Mouse (Mus musculus): ENCODE results near the gene Zdbf2. TPM values are rescaled to one million over a fixed set of nuclear protein-coding genes. Genes with fewer than 3 reads are reported as not detected.

The Zdbf2 gene
- polyA plus RNA-seq (2015; fragmentation: Illumina TruSeq; extraction: RNeasy Lipid Tissue Mini Kit (QIAGEN cat#74804); ENCODE audit: insufficient read depth, low read depth, low replicate concordance), result 1.1 TPM

DNA sequence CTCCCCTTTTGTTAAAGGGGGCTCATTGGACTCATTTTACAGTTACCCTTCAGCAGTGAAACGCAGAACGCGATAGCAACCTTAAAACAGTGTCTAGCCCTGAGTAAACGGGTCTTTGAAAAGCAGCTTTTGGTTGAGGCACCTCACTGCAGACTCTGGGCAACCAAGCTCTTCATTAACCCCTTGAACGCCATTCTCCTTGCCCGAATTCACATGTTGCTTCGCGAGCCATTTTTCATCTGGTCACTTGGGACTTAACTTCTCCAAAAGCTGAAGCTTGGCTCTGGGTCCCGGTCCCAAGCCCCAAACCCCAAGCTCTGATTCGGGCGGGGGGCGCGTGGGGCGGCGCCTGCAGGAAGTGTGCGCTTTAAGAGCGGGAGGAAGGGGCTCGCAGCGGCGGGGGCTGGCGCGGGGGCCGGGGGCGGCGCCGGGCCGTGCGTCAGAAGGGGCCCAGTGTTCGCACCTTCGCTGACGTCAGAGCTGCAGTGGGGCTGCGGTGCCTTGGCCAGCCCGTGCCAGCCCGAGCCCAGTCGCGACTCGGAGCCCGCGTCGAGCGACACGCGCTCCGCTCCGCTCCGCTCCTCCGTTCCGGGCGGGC is at the start of gene Zdbf2:
TSS of gene Zdbf2 (plus strand) at position 525 of the 598 bp plus-strand sequence.

Other genes starting within 250 kb of the Zdbf2 start
- gene Ino80d, start 158.6 kb upstream of the Zdbf2 start, polyA plus RNA-seq (2015; fragmentation: Illumina TruSeq; extraction: RNeasy Lipid Tissue Mini Kit (QIAGEN cat#74804); ENCODE audit: insufficient read depth, low read depth, low replicate concordance), result 2.8 TPM
- 274 TPM for gene Eef1b2, start 96.4 kb upstream of the Zdbf2 start, polyA plus RNA-seq (2015; fragmentation: Illumina TruSeq; extraction: RNeasy Lipid Tissue Mini Kit (QIAGEN cat#74804); ENCODE audit: insufficient read depth, low read depth, low replicate concordance)
- 20.1 TPM for gene Ndufs1, start 96.4 kb upstream of the Zdbf2 start, polyA plus RNA-seq (2015; fragmentation: Illumina TruSeq; extraction: RNeasy Lipid Tissue Mini Kit (QIAGEN cat#74804); ENCODE audit: insufficient read depth, low read depth, low replicate concordance)
- gene Gpr1, start 58.7 kb upstream of the Zdbf2 start, polyA plus RNA-seq (2015; fragmentation: Illumina TruSeq; extraction: RNeasy Lipid Tissue Mini Kit (QIAGEN cat#74804); ENCODE audit: insufficient read depth, low read depth, low replicate concordance), result not detected
- 1.2 TPM for gene Adam23, start 172.6 kb downstream of the Zdbf2 start, polyA plus RNA-seq (2015; fragmentation: Illumina TruSeq; extraction: RNeasy Lipid Tissue Mini Kit (QIAGEN cat#74804); ENCODE audit: insufficient read depth, low read depth, low replicate concordance)